Mouse (Mus musculus) heart, adult 2 months (tissue): ENCODE measurements at regions not wholly inside any gene's neighbourhood (a gene's known extent, or its start where the extent isn't known, plus 50 kb on each side); places are given as distances from the start of the nearest gene placed in this dataset.

ENCODE experiments used
- DNase-seq, 2 experiments: peaks; one replicate each; pipeline ENCODE4 v3.0.0; 2021
- H3K27ac ChIP-seq: fragments of 200-600 bp; 2 replicates; pipeline ENCODE4 v1.8.1; 2022
- H3K27me3 ChIP-seq: fragments of 200-500 bp; 2 replicates; pipeline ENCODE4 v1.6.1; 2012; ENCODE audit warnings: mild to moderate bottlenecking, low read length, inconsistent platforms, mixed read lengths; ENCODE audit not compliant: control insufficient read depth, insufficient read depth
- H3K36me3 ChIP-seq: fragments of 200-500 bp; 2 replicates; pipeline ENCODE4 v1.6.1; 2012; ENCODE audit warnings: low read length, inconsistent platforms; ENCODE audit not compliant: control insufficient read depth, insufficient read depth
- H3K4me1 ChIP-seq: fragments of 200-500 bp; 2 replicates; pipeline ENCODE4 v1.6.1; 2011; ENCODE audit warnings: low read length; ENCODE audit not compliant: control insufficient read depth, insufficient read depth
- H3K4me3 ChIP-seq: fragments of 200-600 bp; 2 replicates; pipeline ENCODE4 v1.8.1; 2022
- H3K79me2 ChIP-seq: fragments of 200-500 bp; replicated peaks from 2 replicates; pipeline ENCODE4 v1.6.1; 2012; ENCODE audit warnings: mild to moderate bottlenecking, inconsistent platforms, low read length, moderate library complexity, mixed read lengths; ENCODE audit not compliant: control insufficient read depth, insufficient read depth
- H3K9ac ChIP-seq: fragments of 200-500 bp; 2 replicates; pipeline ENCODE4 v1.6.1; 2012; ENCODE audit warnings: low read depth, mild to moderate bottlenecking, control low read depth, inconsistent platforms, low read length, mixed read lengths
- CTCF ChIP-seq: fragments of 200-600 bp; IDR thresholded peaks from 2 replicates; pipeline ENCODE4 v1.8.1; 2022; ENCODE audit warnings: antibody characterized with exemption, mild to moderate bottlenecking, moderate library complexity
- EP300 ChIP-seq: fragments of 200-500 bp; IDR thresholded peaks from 2 replicates; pipeline ENCODE4 v1.6.1; 2011; ENCODE audit warnings: low read depth, low read length, control low read depth; ENCODE audit not compliant: insufficient read depth
- POLR2A ChIP-seq: fragments of 200-500 bp; IDR thresholded peaks from 2 replicates; pipeline ENCODE4 v1.6.1; 2011; ENCODE audit warnings: mild to moderate bottlenecking, low read depth, low read length, control low read depth; ENCODE audit not compliant: insufficient read depth
- WGBS: fragments of 180-500 bp; shearing (Covaris S2); methylation state at CpG from one replicate; pipeline ENCODE4 v1.1.7; 2018; 5-methylcytosine and 5-hydroxymethylcytosine counted together
- intact Hi-C: fragments of 180-260 bp; cut with DNase I; formaldehyde crosslinking; loops from one replicate; pipeline ENCODE4 v1.15.1; 2025

DNA sequence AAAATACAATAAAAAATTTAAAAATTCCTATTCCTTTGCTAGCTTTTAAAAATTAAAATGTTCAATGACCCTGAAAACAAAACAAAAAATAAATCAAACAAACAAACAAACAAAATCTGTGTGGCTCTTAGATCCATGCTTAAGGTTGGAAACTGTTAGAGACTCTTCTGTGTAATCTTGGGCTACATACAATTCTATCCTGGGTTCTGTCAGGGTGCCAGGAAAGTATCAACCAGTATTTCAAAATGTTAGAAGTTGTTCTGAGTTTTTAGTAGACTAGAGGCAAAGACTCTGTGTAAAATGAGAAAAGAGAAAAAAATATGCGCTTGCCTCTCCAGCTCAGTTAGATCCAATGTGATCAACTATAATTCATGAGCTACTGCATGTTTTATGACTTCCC, 91.0 kb downstream of the Kcne4 start:
- H3K79me2 ChIP-seq, result no peaks in the 10 kb centered on the region
- H3K9ac ChIP-seq, result no peak overlapping the region
- TF ChIP-seq CTCF (no peak), EP300 (no peak), POLR2A (no peak)
- no peaks in the 10 kb centered on the region for H3K27me3 ChIP-seq
- 69% methylated on average over 1 of the region's 1 CpGs for WGBS
- no peaks in the 10 kb centered on the region for H3K36me3 ChIP-seq
- no peak overlapping the region for H3K4me3 ChIP-seq
- no peak for DNase-seq
- intact Hi-C loops, result no loop called here
- H3K4me1 ChIP-seq, result no peaks in the 10 kb centered on the region; the same call in 1 of the 2 replicates
- no peak overlapping the region for H3K27ac ChIP-seq

DNA sequence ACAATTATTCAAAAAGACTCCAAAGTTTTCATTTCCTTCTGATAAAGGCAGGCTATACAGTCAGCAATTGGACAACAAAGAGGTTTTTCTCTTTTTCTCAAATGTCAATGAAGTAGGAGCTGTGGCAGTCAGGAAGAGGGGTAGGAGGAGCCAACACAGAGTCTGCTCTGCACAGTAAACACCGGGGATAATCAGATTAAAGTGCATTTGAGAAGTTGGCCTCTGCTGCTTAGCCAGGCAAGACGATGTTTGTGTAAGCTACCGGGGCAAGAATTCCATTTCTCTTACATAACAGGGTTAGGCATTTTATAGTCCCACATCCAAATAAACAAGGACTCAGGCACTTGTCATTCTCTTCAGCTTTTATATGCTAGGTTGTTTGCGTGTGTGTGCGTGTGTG, 91.4 kb downstream of the Kcne4 start:
- intact Hi-C loops, result no loop called here
- H3K4me1 ChIP-seq, result no peaks in the 10 kb centered on the region; the same call in 1 of the 2 replicates
- no peak overlapping the region for H3K9ac ChIP-seq
- no peaks in the 10 kb centered on the region for H3K79me2 ChIP-seq
- TF ChIP-seq EP300, result no peak
- no peak for TF ChIP-seq CTCF
- no peak for TF ChIP-seq POLR2A
- H3K27ac ChIP-seq, result no peak overlapping the region
- no peak for DNase-seq
- no peaks in the 10 kb centered on the region for H3K36me3 ChIP-seq
- 44% methylated on average over 5 of the region's 5 CpGs for WGBS
- H3K27me3 ChIP-seq, result no peaks in the 10 kb centered on the region
- H3K4me3 ChIP-seq, result no peak overlapping the region

GRCm38 (mm10) chr1:78913791-78914190, 97.2 kb downstream of the Kcne4 start:
- Histone ChIP-seq H3K79me2 (no peaks in the 10 kb centered on the region), H3K27me3 (no peaks in the 10 kb centered on the region), H3K36me3 (no peaks in the 10 kb centered on the region), H3K4me3 (no peak overlapping the region), H3K4me1 (no peaks in the 10 kb centered on the region; the same call in 1 of the 2 replicates), H3K9ac (no peak overlapping the region), H3K27ac (no peak overlapping the region)
- intact Hi-C loops, result no loop called here
- DNase-seq, result no peak
- no peak for TF ChIP-seq CTCF
- no peak for TF ChIP-seq EP300
- WGBS, result 45% methylated on average over 2 of the region's 2 CpGs

DNA sequence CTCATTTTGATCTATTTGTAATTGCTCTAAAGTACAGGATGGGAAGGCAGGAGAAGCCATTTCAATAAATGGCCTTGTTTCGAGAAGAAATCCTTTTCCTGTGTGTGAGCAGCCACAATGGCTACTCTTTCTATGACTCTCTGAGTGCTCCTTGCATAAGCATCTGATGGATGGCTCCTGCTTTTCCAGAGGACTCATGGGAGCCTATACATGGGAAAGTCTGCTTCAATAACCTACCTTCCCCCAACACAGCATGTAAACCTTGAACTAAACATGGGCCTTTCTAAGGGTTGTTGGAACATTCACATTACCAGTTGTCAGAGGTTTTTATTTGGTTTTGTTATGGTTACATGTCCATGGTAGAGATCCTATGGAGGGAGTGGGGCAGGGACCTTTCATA, 103.3 kb downstream of the Kcne4 start:
- Histone ChIP-seq H3K79me2 (no peaks in the 10 kb centered on the region), H3K9ac (no peak overlapping the region), H3K27ac (no peak overlapping the region), H3K4me1 (no peaks in the 10 kb centered on the region), H3K27me3 (no peaks in the 10 kb centered on the region), H3K4me3 (no peak overlapping the region), H3K36me3 (no peaks in the 10 kb centered on the region)
- intact Hi-C loops, result no loop called here
- TF ChIP-seq POLR2A, result no peak
- TF ChIP-seq EP300, result no peak
- TF ChIP-seq CTCF, result no peak
- WGBS, result 39% methylated on average over 1 of the region's 1 CpGs
- DNase-seq, result no peak

DNA sequence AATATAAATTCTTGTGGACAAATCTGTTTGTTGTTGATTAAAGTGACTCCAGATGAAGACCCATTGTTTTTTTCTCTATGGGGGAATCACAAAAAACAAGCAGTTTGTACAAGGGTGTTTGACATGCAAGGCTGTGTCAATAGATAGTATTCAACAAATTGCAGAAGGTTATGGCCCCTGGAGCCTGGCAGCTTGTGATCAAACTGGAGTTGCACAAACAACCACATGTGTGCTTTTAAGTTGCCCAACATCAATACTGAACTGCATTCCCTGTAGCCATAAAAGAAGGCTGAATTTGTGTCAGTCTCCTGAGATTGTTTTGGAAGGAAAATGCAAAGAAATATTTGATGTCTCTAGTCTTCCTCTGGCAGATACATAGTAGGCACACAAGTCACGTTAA, 113.4 kb downstream of the Kcne4 start:
- no peaks in the 10 kb centered on the region for H3K4me1 ChIP-seq
- no peak overlapping the region for H3K27ac ChIP-seq
- DNase-seq, result no peak
- H3K4me3 ChIP-seq, result no peak overlapping the region
- intact Hi-C loops, result no loop called here
- no peak overlapping the region for H3K9ac ChIP-seq
- no peaks in the 10 kb centered on the region for H3K79me2 ChIP-seq
- 80% methylated on average over 1 of the region's 1 CpGs for WGBS
- H3K36me3 ChIP-seq, result no peaks in the 10 kb centered on the region
- TF ChIP-seq CTCF (no peak), EP300 (no peak), POLR2A (no peak)
- no peaks in the 10 kb centered on the region for H3K27me3 ChIP-seq

- no peak for TF ChIP-seq EP300
- no peak for TF ChIP-seq CTCF
- no peak for TF ChIP-seq POLR2A
- Histone ChIP-seq H3K4me1 (no peaks in the 10 kb centered on the region), H3K9ac (no peak overlapping the region), H3K79me2 (no peaks in the 10 kb centered on the region), H3K4me3 (no peak overlapping the region), H3K36me3 (no peaks in the 10 kb centered on the region), H3K27me3 (no peaks in the 10 kb centered on the region), H3K27ac (no peak overlapping the region)
- no peak for DNase-seq
- intact Hi-C loops, result no loop called here
These were observed 123.3 kb downstream of the Kcne4 start for GRCm38 (mm10) chr1:78939871-78940270.

DNA sequence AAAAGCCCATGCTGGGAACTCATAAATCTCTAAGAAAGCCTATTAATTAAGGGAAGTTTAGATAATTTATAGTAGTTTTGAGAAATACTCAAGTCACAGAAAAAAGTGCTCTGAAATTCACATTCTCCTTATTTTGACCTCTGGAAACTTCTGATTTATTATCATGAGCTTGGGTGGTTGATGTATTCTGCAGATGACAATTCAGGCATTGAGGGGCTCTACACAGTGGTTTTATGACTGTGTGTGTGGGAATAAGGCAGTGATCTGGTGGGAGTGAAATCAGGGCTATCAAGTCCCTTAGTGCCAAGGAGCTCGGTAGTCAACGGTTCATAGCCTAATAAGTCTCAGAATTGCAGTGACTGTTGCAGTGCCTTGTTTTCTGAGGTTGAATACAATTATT, 129.0 kb downstream of the Kcne4 start:
- H3K27me3 ChIP-seq, result no peaks in the 10 kb centered on the region
- H3K4me1 ChIP-seq, result no peaks in the 10 kb centered on the region
- intact Hi-C loops, result no loop called here
- H3K4me3 ChIP-seq, result no peak overlapping the region
- H3K9ac ChIP-seq, result no peak overlapping the region
- H3K27ac ChIP-seq, result no peak overlapping the region
- no peaks in the 10 kb centered on the region for H3K79me2 ChIP-seq
- TF ChIP-seq POLR2A (no peak), CTCF (no peak), EP300 (no peak)
- H3K36me3 ChIP-seq, result no peaks in the 10 kb centered on the region
- WGBS, result 91% methylated on average over 2 of the region's 2 CpGs
- DNase-seq, result no peak
